Mouse (Mus musculus) hindbrain, embryonic 13.5 days (tissue): Measurements from ENCODE around the gene Snapin. TPM values are rescaled to one million over a fixed set of nuclear protein-coding genes. Genes with fewer than 3 reads are reported as not detected.

Experiments used
- ATAC-seq: fragments of 200-750 bp; cut with Nextera tagmentation; 2 replicates; pipeline ENCODE4 v1.8.0; 2017; ENCODE audit warnings: moderate TSS enrichment; ENCODE audit not compliant: low FRiP score
- H3K27ac ChIP-seq: fragments of 300-500 bp; sonication (generic); 2 replicates; pipeline ENCODE4 v1.5.1; 2015; ENCODE audit warnings: inconsistent platforms, mild to moderate bottlenecking, moderate library complexity
- H3K27me3 ChIP-seq: fragments of 300-500 bp; sonication (generic); 2 replicates; pipeline ENCODE4 v1.6.1; 2015; ENCODE audit warnings: mild to moderate bottlenecking, inconsistent platforms
- H3K36me3 ChIP-seq: fragments of 300-500 bp; sonication (generic); 2 replicates; pipeline ENCODE4 v1.6.1; 2015; ENCODE audit warnings: mild to moderate bottlenecking, inconsistent platforms
- H3K4me1 ChIP-seq: fragments of 300-500 bp; sonication (generic); replicated peaks from 2 replicates; pipeline ENCODE4 v1.6.1; 2015; ENCODE audit warnings: inconsistent platforms
- H3K4me2 ChIP-seq: fragments of 300-500 bp; sonication (generic); 2 replicates; pipeline ENCODE4 v1.6.1; 2015; ENCODE audit warnings: inconsistent platforms, mild to moderate bottlenecking, moderate library complexity
- H3K4me3 ChIP-seq: fragments of 300-500 bp; sonication (generic); 2 replicates; pipeline ENCODE4 v1.5.1; 2015; ENCODE audit warnings: mild to moderate bottlenecking, inconsistent platforms
- H3K9ac ChIP-seq: fragments of 300-500 bp; sonication (generic); 2 replicates; pipeline ENCODE4 v1.6.1; 2015; ENCODE audit warnings: mild to moderate bottlenecking, inconsistent platforms
- H3K9me3 ChIP-seq: fragments of 300-500 bp; sonication (generic); 2 replicates; pipeline ENCODE4 v1.6.1; 2016; ENCODE audit warnings: inconsistent platforms
- WGBS: fragments of 180-500 bp; shearing (Covaris S2); methylation state at CpG from one replicate; pipeline ENCODE4 v1.1.7; 2015; 5-methylcytosine and 5-hydroxymethylcytosine counted together
- polyA plus RNA-seq: library from polyadenylated mRNA; unstranded; fragments of >200 nt; fragmentation: Nextera tagmentation; extraction: Ambion mirVana; gene quantifications from 2 replicates; pipeline ENCODE4 v1.2.1, GENCODE M21; 2015

The Snapin gene
- 90.1 and 95.6 TPM in 2 replicates for polyA plus RNA-seq

- Histone ChIP-seq H3K9ac (peak within 1 kb of the TSS; percentile 83), H3K36me3 (peaks cover 44% of the 10 kb centered on the region), H3K4me1 (peaks cover 10% of the 10 kb centered on the region), H3K9me3 (no peaks in the 10 kb centered on the region), H3K27ac (peak within 1 kb of the TSS; percentile 80), H3K27me3 (no peaks in the 10 kb centered on the region), H3K4me2 (peak within 1 kb of the TSS; percentile 66), H3K4me3 (peak within 1 kb of the TSS; percentile 70)
- WGBS = under 1% methylated on average over 37 of the region's 37 CpGs
- ATAC-seq = peak; percentile 98
Observed at GRCm38 (mm10) chr3:90490696-90491256, at the start of gene Snapin. Snapin (minus strand) TSS chr3:90491033.

DNA sequence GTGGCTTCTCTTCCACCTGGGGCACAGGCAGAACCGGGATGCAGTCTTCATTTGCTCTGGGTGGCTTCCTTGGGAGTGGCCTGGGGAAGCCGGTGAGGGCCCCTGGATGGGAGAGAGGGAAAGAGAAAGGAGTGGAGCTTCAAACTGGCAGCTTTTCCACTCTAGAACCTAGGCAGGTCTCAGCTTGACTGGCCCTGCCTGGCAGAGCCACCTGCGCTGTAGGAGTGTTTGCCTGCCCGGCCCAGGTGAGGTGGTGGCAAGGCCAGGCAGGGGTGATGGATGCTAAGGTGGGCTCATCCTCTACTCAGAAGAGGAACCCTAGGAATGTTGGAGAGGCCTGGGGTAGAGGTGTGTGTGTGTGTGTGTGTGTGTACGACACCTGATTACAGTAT is 47.1 kb upstream of the Snapin start:
- Histone ChIP-seq H3K4me2 (no peak overlapping the region), H3K4me1 (peaks cover 18% of the 10 kb centered on the region), H3K9me3 (no peaks in the 10 kb centered on the region), H3K27ac (no peak overlapping the region), H3K4me3 (no peak overlapping the region), H3K27me3 (peaks cover 7% of the 10 kb centered on the region; the same call in 1 of the 2 replicates), H3K9ac (no peak overlapping the region), H3K36me3 (no peaks in the 10 kb centered on the region)
- 81% methylated on average over 5 of the region's 5 CpGs for WGBS
- no peak for ATAC-seq

- Histone ChIP-seq H3K36me3 (no peaks in the 10 kb centered on the region), H3K9me3 (no peaks in the 10 kb centered on the region), H3K27ac (no peak within 1 kb of the TSS), H3K4me1 (peaks cover 14% of the 10 kb centered on the region), H3K27me3 (peaks cover 7% of the 10 kb centered on the region; the same call in 1 of the 2 replicates), H3K4me2 (no peak within 1 kb of the TSS), H3K4me3 (no peak within 1 kb of the TSS), H3K9ac (no peak within 1 kb of the TSS)
- no peak for ATAC-seq
- WGBS = 41% methylated on average over 10 of the region's 10 CpGs
Observed at GRCm38 (mm10) chr3:90537141-90537904, 46.5 kb upstream of the Snapin start, which contains the start of gene S100a16. S100a16 (plus strand) TSS chr3:90537254.

- peaks cover 7% of the 10 kb centered on the region; the same call in 1 of the 2 replicates for H3K27me3 ChIP-seq
- no peaks in the 10 kb centered on the region for H3K36me3 ChIP-seq
- H3K4me3 ChIP-seq = no peak overlapping the region
- WGBS = 71% methylated on average over 1 of the region's 1 CpGs
- no peak overlapping the region for H3K4me2 ChIP-seq
- no peaks in the 10 kb centered on the region for H3K9me3 ChIP-seq
- no peak overlapping the region for H3K9ac ChIP-seq
- H3K27ac ChIP-seq = no peak overlapping the region
- H3K4me1 ChIP-seq = no peaks in the 10 kb centered on the region
- ATAC-seq = no peak
Observed at GRCm38 (mm10) chr3:90535446-90535845, 44.6 kb upstream of the Snapin start.

DNA sequence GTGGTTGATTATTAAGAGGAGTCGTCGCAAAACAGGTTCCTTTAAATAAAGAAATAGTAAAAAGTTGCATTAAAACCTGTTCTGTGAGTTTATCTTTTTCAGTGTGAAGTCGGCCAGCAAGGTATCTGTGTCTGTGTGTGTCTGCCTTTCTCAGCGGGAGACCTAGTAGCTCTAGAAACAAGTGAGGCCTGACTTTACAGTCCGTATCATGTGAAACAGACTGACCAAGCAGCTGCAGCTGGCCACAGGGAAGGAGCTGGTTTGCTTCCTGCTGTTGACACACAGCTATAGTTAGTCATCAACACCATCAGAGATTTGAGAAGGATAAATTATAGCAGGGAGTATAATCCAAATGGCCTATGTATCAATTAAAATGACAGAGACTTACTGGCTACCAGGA is 40.9 kb upstream of the Snapin start:
- H3K4me2 ChIP-seq = no peak overlapping the region
- H3K9me3 ChIP-seq = no peaks in the 10 kb centered on the region
- WGBS = 76% methylated on average over 5 of the region's 5 CpGs
- no peak for ATAC-seq
- H3K4me3 ChIP-seq = no peak overlapping the region
- no peak overlapping the region for H3K9ac ChIP-seq
- no peaks in the 10 kb centered on the region for H3K4me1 ChIP-seq
- no peak overlapping the region for H3K27ac ChIP-seq
- no peaks in the 10 kb centered on the region for H3K36me3 ChIP-seq
- H3K27me3 ChIP-seq = no peaks in the 10 kb centered on the region

- 0 out of 2 replicates have a peak, but pooled peaks cover 2% of the 10 kb centered on the region for H3K27me3 ChIP-seq
- H3K4me3 ChIP-seq = no peak overlapping the region
- no peak overlapping the region for H3K9ac ChIP-seq
- no peaks in the 10 kb centered on the region for H3K4me1 ChIP-seq
- 89% methylated on average over 7 of the region's 7 CpGs for WGBS
- no peak overlapping the region for H3K27ac ChIP-seq
- no peaks in the 10 kb centered on the region for H3K9me3 ChIP-seq
- no peaks in the 10 kb centered on the region for H3K36me3 ChIP-seq
- no peak overlapping the region for H3K4me2 ChIP-seq
- ATAC-seq = no peak
Observed at GRCm38 (mm10) chr3:90527291-90527873, 36.5 kb upstream of the Snapin start.

DNA sequence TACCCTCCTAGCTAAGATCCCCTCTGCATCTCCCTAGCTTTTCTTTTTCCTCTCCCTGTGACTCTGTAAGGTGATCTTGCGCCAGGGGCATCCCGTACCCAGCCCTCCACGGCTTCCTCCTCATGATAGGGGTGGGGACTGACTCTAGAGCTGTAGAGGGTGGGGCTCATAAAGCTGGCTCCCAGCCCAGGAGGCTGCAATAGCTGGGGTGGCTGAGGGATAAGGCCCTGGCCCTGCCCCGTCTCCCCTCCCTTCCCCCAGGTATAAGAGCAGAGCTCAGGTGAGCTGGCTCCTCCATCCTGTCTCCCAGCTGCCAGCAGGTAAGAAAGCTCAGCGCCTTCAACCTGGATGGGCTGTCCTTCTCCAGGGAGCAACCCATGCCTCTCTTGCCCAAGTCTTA is 35.7 kb upstream of the Snapin start, which contains the start of gene S100a14:
Gene S100a14, plus strand, starts transcription at position 277 of the 400 bp plus-strand sequence.
- H3K9ac ChIP-seq = no peak within 1 kb of the TSS
- H3K9me3 ChIP-seq = no peaks in the 10 kb centered on the region
- H3K27ac ChIP-seq = no peak within 1 kb of the TSS
- no peak within 1 kb of the TSS for H3K4me2 ChIP-seq
- H3K36me3 ChIP-seq = no peaks in the 10 kb centered on the region
- ATAC-seq = no peak
- 81% methylated on average over 5 of the region's 5 CpGs for WGBS
- no peak within 1 kb of the TSS for H3K4me3 ChIP-seq
- H3K4me1 ChIP-seq = no peaks in the 10 kb centered on the region
- 0 out of 2 replicates have a peak, but pooled peaks cover 3% of the 10 kb centered on the region for H3K27me3 ChIP-seq

DNA sequence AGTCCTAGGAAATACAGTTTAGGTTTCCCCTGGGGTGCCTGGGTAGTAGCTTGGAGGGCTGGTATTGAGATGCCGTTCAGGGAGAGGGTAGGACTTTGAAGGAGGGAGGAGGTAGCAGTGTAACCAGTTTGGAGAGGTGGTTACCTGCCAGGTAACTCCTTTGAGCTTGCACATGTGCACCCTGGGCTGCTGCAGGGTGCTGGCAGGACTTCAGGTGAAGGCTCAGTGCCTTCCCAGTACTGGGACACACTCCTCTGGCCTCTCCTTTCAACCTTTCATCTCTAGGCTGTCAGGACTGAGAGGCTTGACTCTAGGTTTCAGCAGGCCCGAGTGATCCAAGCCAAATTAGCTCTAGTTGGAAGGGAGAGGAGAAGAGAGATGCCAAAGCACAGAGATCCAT is 35.2 kb upstream of the Snapin start:
- Histone ChIP-seq H3K9me3 (no peaks in the 10 kb centered on the region), H3K27me3 (0 out of 2 replicates have a peak, but pooled peaks cover 3% of the 10 kb centered on the region), H3K27ac (no peak overlapping the region), H3K36me3 (no peaks in the 10 kb centered on the region), H3K4me3 (no peak overlapping the region), H3K4me1 (no peaks in the 10 kb centered on the region), H3K9ac (no peak overlapping the region), H3K4me2 (no peak overlapping the region)
- WGBS = 92% methylated on average over 2 of the region's 2 CpGs
- no peak for ATAC-seq

GRCm38 (mm10) chr3:90525421-90525820 is 34.6 kb upstream of the Snapin start:
- 62% methylated on average over 4 of the region's 4 CpGs for WGBS
- ATAC-seq = no peak

DNA sequence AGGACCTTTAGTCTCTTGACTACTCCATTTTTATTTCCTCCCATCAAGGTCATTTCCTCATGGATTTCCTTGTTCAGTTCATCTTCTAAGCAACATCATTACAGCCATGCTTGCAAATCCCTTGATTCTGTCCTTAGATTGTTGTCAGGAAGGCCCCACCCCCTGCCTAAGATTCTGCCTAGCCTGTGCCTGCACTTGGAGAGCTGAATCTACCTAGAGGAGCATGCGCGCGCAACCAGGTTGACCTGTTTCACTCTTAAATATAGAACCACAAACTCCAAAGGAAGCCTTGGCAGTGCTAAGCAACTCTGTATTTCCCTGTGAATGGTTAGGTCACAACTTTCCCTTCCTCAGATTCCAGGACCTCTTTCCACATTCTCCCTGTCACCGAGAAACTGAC is 26.9 kb upstream of the Snapin start:
- peaks cover 36% of the 10 kb centered on the region for H3K27me3 ChIP-seq
- H3K27ac ChIP-seq = no peak overlapping the region
- H3K36me3 ChIP-seq = no peaks in the 10 kb centered on the region
- H3K4me2 ChIP-seq = no peak overlapping the region
- ATAC-seq = no peak
- WGBS = 89% methylated on average over 4 of the region's 4 CpGs
- no peak overlapping the region for H3K9ac ChIP-seq
- H3K4me1 ChIP-seq = peaks cover 20% of the 10 kb centered on the region
- no peaks in the 10 kb centered on the region for H3K9me3 ChIP-seq
- H3K4me3 ChIP-seq = no peak overlapping the region

More at GRCm38 (mm10) chr3:90525421-90525820, 34.6 kb upstream of the Snapin start:
- no peak overlapping the region for H3K4me2 ChIP-seq
- no peaks in the 10 kb centered on the region for H3K36me3 ChIP-seq
- H3K4me1 ChIP-seq = no peaks in the 10 kb centered on the region
- H3K4me3 ChIP-seq = no peak overlapping the region
- H3K27me3 ChIP-seq = 0 out of 2 replicates have a peak, but pooled peaks cover 3% of the 10 kb centered on the region
- H3K27ac ChIP-seq = no peak overlapping the region
- H3K9me3 ChIP-seq = no peaks in the 10 kb centered on the region
- H3K9ac ChIP-seq = no peak overlapping the region

DNA sequence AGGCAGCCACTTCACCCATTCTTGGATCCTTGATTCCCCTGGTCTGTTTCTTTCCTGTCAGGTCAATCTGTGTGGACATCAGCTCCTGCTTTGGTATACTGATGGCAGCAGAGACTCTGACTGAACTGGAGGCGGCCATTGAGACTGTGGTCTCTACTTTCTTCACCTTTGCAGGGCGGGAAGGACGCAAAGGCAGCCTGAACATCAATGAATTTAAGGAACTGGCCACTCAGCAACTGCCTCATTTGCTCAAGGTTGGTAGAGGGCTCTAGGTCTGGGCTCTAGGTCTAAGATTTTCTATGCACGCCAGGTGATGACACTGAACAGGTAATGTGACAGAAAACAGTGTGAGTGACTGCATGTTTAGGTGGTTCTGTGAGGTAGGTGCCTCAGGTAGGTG is 25.0 kb upstream of the Snapin start:
- H3K36me3 ChIP-seq = no peaks in the 10 kb centered on the region
- no peaks in the 10 kb centered on the region for H3K9me3 ChIP-seq
- ATAC-seq = no peak
- peaks cover 20% of the 10 kb centered on the region for H3K4me1 ChIP-seq
- no peak overlapping the region for H3K4me2 ChIP-seq
- peaks cover 47% of the 10 kb centered on the region for H3K27me3 ChIP-seq
- no peak overlapping the region for H3K27ac ChIP-seq
- 89% methylated on average over 4 of the region's 4 CpGs for WGBS
- no peak overlapping the region for H3K9ac ChIP-seq
- no peak overlapping the region for H3K4me3 ChIP-seq

GRCm38 (mm10) chr3:90515242-90515641 is 24.4 kb upstream of the Snapin start:
- H3K9me3 ChIP-seq = no peaks in the 10 kb centered on the region
- H3K4me3 ChIP-seq = peak overlapping the region; percentile 34; the same call in 1 of the 2 replicates
- WGBS = 60% methylated on average over 1 of the region's 1 CpGs
- peak overlapping the region; percentile 59 for H3K4me2 ChIP-seq
- ATAC-seq = no peak
- H3K4me1 ChIP-seq = peaks cover 20% of the 10 kb centered on the region
- peak overlapping the region; percentile 43; the same call in 1 of the 2 replicates for H3K9ac ChIP-seq
- H3K36me3 ChIP-seq = no peaks in the 10 kb centered on the region
- peaks cover 48% of the 10 kb centered on the region for H3K27me3 ChIP-seq
- H3K27ac ChIP-seq = no peak overlapping the region
